10 mouse cellular contexts compared by ENCODE assay signal in genomic region chr9:58299356-58299799, GRCm38 (mm10). TPM values are rescaled to one million over a fixed set of nuclear protein-coding genes. Genes with fewer than 3 reads are reported as not detected.
A peak's percentile ranks its signal among the peaks of the same experiment; 100 is the strongest.
DNase-seq lines count a peak whose midpoint lies in the region; ATAC-seq lines count a peak whose summit lies in the region.
"Had no signal": no experiment of that assay in that cellular context is flagged by ENCODE, and none has a peak within 500 bp of the region (broad histone marks: within the 10 kb centered on the region; RNA-seq: fewer than 3 reads in every experiment).

No protein-coding gene starts in this region.

- H3K27ac ChIP-seq in kidney, embryonic 15.5 days = peak overlapping the region; percentile 27
- H3K27ac ChIP-seq in heart, embryonic 14.5 days (replicated peaks in 1 of 2; ENCODE audit: control insufficient read depth in 1 of 2, insufficient read depth in 1 of 2, low read depth in 2 of 2, low read length in 2 of 2) = peak overlapping the region; percentile 40 to 67
- H3K27ac ChIP-seq in forebrain, embryonic 16.5 days (ENCODE audit: low read length) = no peak overlapping the region

- H3K9me3 ChIP-seq in kidney, embryonic 15.5 days (replicated peaks) = no peaks in the 10 kb centered on the region
- no peaks in the 10 kb centered on the region for H3K9me3 ChIP-seq in heart, embryonic 14.5 days (ENCODE audit: control insufficient read depth, low read length)
- H3K9me3 ChIP-seq in forebrain, embryonic 16.5 days (ENCODE audit: control insufficient read depth, low read length) = no peaks in the 10 kb centered on the region

- no peaks in the 10 kb centered on the region for H3K36me3 ChIP-seq in kidney, embryonic 15.5 days
- H3K36me3 ChIP-seq in heart, embryonic 14.5 days (ENCODE audit: control insufficient read depth, insufficient read depth, low read length) = no peaks in the 10 kb centered on the region
- no peaks in the 10 kb centered on the region for H3K36me3 ChIP-seq in forebrain, embryonic 16.5 days (ENCODE audit: control insufficient read depth, insufficient read depth)

- no peak overlapping the region for H3K9ac ChIP-seq in kidney, embryonic 15.5 days
- peak overlapping the region; percentile 16; the same call in 1 of the 2 replicates for H3K9ac ChIP-seq in heart, embryonic 14.5 days (ENCODE audit: low read length)
- no peak overlapping the region for H3K9ac ChIP-seq in forebrain, embryonic 16.5 days (replicated peaks; ENCODE audit: low read depth, low read length)

- no peaks in the 10 kb centered on the region for H3K27me3 ChIP-seq in kidney, embryonic 15.5 days
- H3K27me3 ChIP-seq in heart, embryonic 14.5 days (ENCODE audit: control insufficient read depth, insufficient read depth, low read length) = no peaks in the 10 kb centered on the region
- no peaks in the 10 kb centered on the region for H3K27me3 ChIP-seq in forebrain, embryonic 16.5 days (replicated peaks; ENCODE audit: control insufficient read depth, insufficient read depth, low read length)

- DNase-seq in kidney, adult 8-10 months = no peak
- DNase-seq in Muller cell, postnatal 12 days (ENCODE audit: inconsistent ontology term) = peak; percentile 66
- DNase-seq in lung, postnatal 10 days = peak; percentile 64
- DNase-seq in left cerebral cortex, postnatal 25 days (ENCODE audit: low spot score in 2 of 2) = no peak
- no peak for DNase-seq in cerebellum, adult 18-20 months
- DNase-seq: cerebellum, adult 8-10 months; thymus, postnatal 4 days had no signal

- no peak overlapping the region for H3K4me2 ChIP-seq in kidney, embryonic 15.5 days
- no peak overlapping the region for H3K4me2 ChIP-seq in heart, embryonic 14.5 days (ENCODE audit: low read length)
- no peak overlapping the region for H3K4me2 ChIP-seq in forebrain, embryonic 16.5 days (ENCODE audit: low read length)

- no peak for ATAC-seq in kidney, embryonic 15.5 days (replicated peaks; ENCODE audit: low FRiP score)
- ATAC-seq in heart, embryonic 14.5 days (ENCODE audit: insufficient number of reproducible peaks, insufficient read depth, low FRiP score, low read depth) = peak; percentile 33; the same call in 1 of the 2 replicates
- ATAC-seq in forebrain, embryonic 16.5 days = no peak

- no peak overlapping the region for H3K4me3 ChIP-seq in kidney, embryonic 15.5 days (replicated peaks)
- no peak overlapping the region for H3K4me3 ChIP-seq in heart, embryonic 14.5 days (ENCODE audit: control insufficient read depth in 1 of 2, insufficient read depth in 1 of 2, low read depth in 1 of 2, low read length in 2 of 2)
- no peak overlapping the region for H3K4me3 ChIP-seq in forebrain, embryonic 16.5 days (replicated peaks; ENCODE audit: low read length)

- intact Hi-C loops in left cerebral cortex, postnatal 25 days (cut with DNase I) = no loop called here

- 42% methylated on average over 2 of the region's 2 CpGs for WGBS in kidney, embryonic 15.5 days
- 34% methylated on average over 2 of the region's 2 CpGs for WGBS in heart, embryonic 14.5 days
- 36% methylated on average over 2 of the region's 2 CpGs for WGBS in forebrain, embryonic 16.5 days

- H3K4me1 ChIP-seq in kidney, embryonic 15.5 days = peaks cover 57% of the 10 kb centered on the region
- peaks cover 49 to 55% of the 10 kb centered on the region in 2 experiments for H3K4me1 ChIP-seq in heart, embryonic 14.5 days (ENCODE audit: control insufficient read depth in 2 of 2, insufficient read depth in 2 of 2, low read length in 2 of 2)
- 0 out of 2 replicates have a peak, but pooled peaks cover 4% of the 10 kb centered on the region for H3K4me1 ChIP-seq in forebrain, embryonic 16.5 days (replicated peaks; ENCODE audit: control insufficient read depth, insufficient read depth, low read length)

RNA-seq across cellular contexts. Expression of gene Loxl1, which starts 13.6 kb away (rescaled TPM):
- polyA plus RNA-seq in kidney, embryonic 15.5 days (2015; fragmentation: Nextera tagmentation; extraction: Ambion mirVana) = 33.2 and 39.7 TPM in 2 replicates
- 46.8 and 53.6 TPM in 2 replicates for polyA plus RNA-seq in heart, embryonic 14.5 days (2014; fragmentation: Nextera tagmentation; extraction: Ambion mirVana)
- polyA plus RNA-seq in forebrain, embryonic 16.5 days (2015; fragmentation: Nextera tagmentation; extraction: Ambion mirVana) = 11.5 and 14.7 TPM in 2 replicates
- 1 to 10 TPM; 2.0 to 2.6 TPM for total RNA-seq in left cerebral cortex, postnatal 25 days (2021)

RNA-seq across cellular contexts. Expression of gene Stoml1, which starts 46.4 kb away (rescaled TPM):
- polyA plus RNA-seq in kidney, embryonic 15.5 days (2015; fragmentation: Nextera tagmentation; extraction: Ambion mirVana) = 29.9 and 33.6 TPM in 2 replicates
- 22.7 and 25.6 TPM in 2 replicates for polyA plus RNA-seq in heart, embryonic 14.5 days (2014; fragmentation: Nextera tagmentation; extraction: Ambion mirVana)
- 104 and 120 TPM in 2 replicates for polyA plus RNA-seq in forebrain, embryonic 16.5 days (2015; fragmentation: Nextera tagmentation; extraction: Ambion mirVana)
- total RNA-seq in left cerebral cortex, postnatal 25 days (2021) = 10 to 100 TPM; 64.3 to 71.4 TPM

RNA-seq across cellular contexts. Expression of gene Pml, which starts 49.8 kb away (rescaled TPM):
- 21.0 and 24.7 TPM in 2 replicates for polyA plus RNA-seq in kidney, embryonic 15.5 days (2015; fragmentation: Nextera tagmentation; extraction: Ambion mirVana)
- 11.0 and 11.8 TPM in 2 replicates for polyA plus RNA-seq in heart, embryonic 14.5 days (2014; fragmentation: Nextera tagmentation; extraction: Ambion mirVana)
- 7.4 and 8.1 TPM in 2 replicates for polyA plus RNA-seq in forebrain, embryonic 16.5 days (2015; fragmentation: Nextera tagmentation; extraction: Ambion mirVana)
- 10 to 100 TPM; 13.0 to 18.2 TPM for total RNA-seq in left cerebral cortex, postnatal 25 days (2021)

Comparison
In these comparisons a context has a peak if more than half of its experiments do, and no peak if none do; other contexts are left out.
1. DNase-seq: peak in Muller cell, postnatal 12 days (single experiment) and lung, postnatal 10 days (single experiment); none in kidney, adult 8-10 months (0 of 2), left cerebral cortex, postnatal 25 days (0 of 2) and cerebellum, adult 18-20 months (0 of 2).